Comparison of ENCODE assay signal across 7 mouse cellular contexts in genomic region chr11:88892789-88893188, GRCm38 (mm10). TPM values are rescaled to one million over a fixed set of nuclear protein-coding genes. Genes with fewer than 3 reads are reported as not detected.
DNase-seq lines count a peak whose midpoint lies in the region; TF ChIP-seq lines count a peak whose summit lies in the region.
"Not testable (repeated sequence)": the region's sequence is repeated elsewhere in the genome, so short reads cannot be mapped to it uniquely, and the experiment has no call there.

No protein-coding gene starts in this region.

- WGBS in cerebellum, adult 2 months: 96% methylated on average over 23 of the region's 24 CpGs
- WGBS in heart, adult 2 months: 76% methylated on average over 23 of the region's 24 CpGs

- not testable (repeated sequence) for H3K79me2 ChIP-seq in heart, adult 2 months (replicated peaks; ENCODE audit: control insufficient read depth, insufficient read depth, low read length)

- not testable (repeated sequence) for H3K27me3 ChIP-seq in cerebellum, adult 2 months (ENCODE audit: control insufficient read depth, insufficient read depth, low read length); heart, adult 2 months (ENCODE audit: control insufficient read depth, insufficient read depth, low read length)

- not testable (repeated sequence) for TF ChIP-seq EP300 in heart, adult 2 months (IDR thresholded peaks at IDR 0.05; ENCODE audit: insufficient read depth, low read depth, low read length)

- H3K36me3 ChIP-seq in heart, adult 2 months (ENCODE audit: control insufficient read depth, insufficient read depth, low read length): not testable (repeated sequence)

- H3K27ac ChIP-seq in cerebellum, adult 2 months (ENCODE audit: insufficient read depth, low read length); heart, adult 2 months: not testable (repeated sequence)

- TF ChIP-seq CTCF in cerebellum, adult 2 months (IDR thresholded peaks at IDR 0.05; ENCODE audit: borderline replicate concordance, insufficient read depth, low read depth, low read length); heart, adult 2 months (IDR thresholded peaks at IDR 0.05): not testable (repeated sequence)

- TF ChIP-seq POLR2A in cerebellum, adult 2 months (IDR thresholded peaks at IDR 0.05; ENCODE audit: borderline replicate concordance, insufficient read depth, low read length); heart, adult 2 months (IDR thresholded peaks at IDR 0.05; ENCODE audit: insufficient read depth, low read depth, low read length): not testable (repeated sequence)

- H3K9ac ChIP-seq in heart, adult 2 months (ENCODE audit: low read depth, low read length): not testable (repeated sequence)

- DNase-seq in cerebellum, adult 2 months: peak; percentile 26 to 47
- peak; percentile 23 to 29 for DNase-seq in cerebellum, postnatal 36 days
- DNase-seq in heart, adult 2 months: peak; percentile 37 to 42
- peak; percentile 6 to 12 for DNase-seq in layer of hippocampus, postnatal 25 days (ENCODE audit: extremely low spot score in 1 of 2, low spot score in 1 of 2)
- DNase-seq in ovary, postnatal 36 days (ENCODE audit: low spot score): peak; percentile 27
- DNase-seq in testis, postnatal 14 days (ENCODE audit: low spot score): peak; percentile 29
- peak; percentile 24 for DNase-seq in thymus, postnatal 4 days

- intact Hi-C loops in heart, adult 2 months (cut with DNase I): not testable (repeated sequence)

- not testable (repeated sequence) for H3K4me3 ChIP-seq in cerebellum, adult 2 months (replicated peaks; ENCODE audit: insufficient read depth, low read depth, low read length); heart, adult 2 months

- H3K4me1 ChIP-seq in cerebellum, adult 2 months (ENCODE audit: control insufficient read depth, insufficient read depth, low read length); heart, adult 2 months (ENCODE audit: control insufficient read depth, insufficient read depth, low read length): not testable (repeated sequence)

RNA-seq across cellular contexts. Expression of gene Akap1, which starts 28.4 kb away (rescaled TPM):
- 41.5 and 42.8 TPM in 2 replicates for polyA plus RNA-seq in cerebellum, adult 2 months (2012; rRNA removed)
- total RNA-seq in heart, adult 2 months (2021): 100 to 1,000 TPM; 140 to 141 TPM
- 125 and 178 TPM in 2 replicates for polyA plus RNA-seq in heart, adult 2 months (2012; rRNA removed)
- total RNA-seq in layer of hippocampus, postnatal 25 days (2021): 10 to 100 TPM; 39.8 to 42.6 TPM
